Mouse (Mus musculus) lung, embryonic 15.5 days (tissue): ENCODE measurements around the gene Hist1h2bl. TPM values are rescaled to one million over a fixed set of nuclear protein-coding genes. Genes with fewer than 3 reads are reported as not detected.

Experiments
- ATAC-seq: fragments of 200-750 bp; cut with Nextera tagmentation; 2 replicates; pipeline ENCODE4 v1.8.0; 2017; ENCODE audit warnings: moderate number of reproducible peaks, borderline replicate concordance; ENCODE audit not compliant: low FRiP score, low TSS enrichment; ENCODE audit errors: extremely low read depth
- H3K27ac ChIP-seq: fragments of 300-500 bp; sonication (generic); 2 replicates; pipeline ENCODE4 v1.5.1; 2015; ENCODE audit warnings: moderate library complexity, mild to moderate bottlenecking, inconsistent platforms
- H3K27me3 ChIP-seq: fragments of 300-500 bp; sonication (generic); 2 replicates; pipeline ENCODE4 v1.6.1; 2015; ENCODE audit warnings: inconsistent platforms
- H3K36me3 ChIP-seq: fragments of 300-500 bp; sonication (generic); 2 replicates; pipeline ENCODE4 v1.6.1; 2015; ENCODE audit warnings: inconsistent platforms
- H3K4me1 ChIP-seq: fragments of 300-500 bp; sonication (generic); 2 replicates; pipeline ENCODE4 v1.6.1; 2015; ENCODE audit warnings: inconsistent platforms
- H3K4me2 ChIP-seq: fragments of 300-500 bp; sonication (generic); 2 replicates; pipeline ENCODE4 v1.6.1; 2015; ENCODE audit warnings: inconsistent platforms, mild to moderate bottlenecking, moderate library complexity
- H3K4me3 ChIP-seq: fragments of 300-500 bp; sonication (generic); 2 replicates; pipeline ENCODE4 v1.5.1; 2015; ENCODE audit warnings: mild to moderate bottlenecking, inconsistent platforms
- H3K9ac ChIP-seq: fragments of 300-500 bp; sonication (generic); 2 replicates; pipeline ENCODE4 v1.6.1; 2015; ENCODE audit warnings: inconsistent platforms
- H3K9me3 ChIP-seq: fragments of 300-500 bp; sonication (generic); 2 replicates; pipeline ENCODE4 v1.6.1; 2016; ENCODE audit warnings: inconsistent platforms
- WGBS: fragments of 180-500 bp; shearing (Covaris S2); methylation state at CpG from one replicate; pipeline ENCODE4 v1.1.7; 2015; 5-methylcytosine and 5-hydroxymethylcytosine counted together
- microRNA-seq: library from miRNA; unstranded; fragments of <30 nt; microRNA quantifications from one replicate; pipeline ENCODE4, GENCODE M21; 2016
- polyA plus RNA-seq: library from polyadenylated mRNA; unstranded; fragments of >200 nt; fragmentation: Nextera tagmentation; extraction: Ambion mirVana; gene quantifications from 2 replicates; pipeline ENCODE4 v1.2.1, GENCODE M21; 2015

Hist1h2bl gene
- polyA plus RNA-seq, 1 experiment from 2014 or later, result 3.0 TPM

DNA sequence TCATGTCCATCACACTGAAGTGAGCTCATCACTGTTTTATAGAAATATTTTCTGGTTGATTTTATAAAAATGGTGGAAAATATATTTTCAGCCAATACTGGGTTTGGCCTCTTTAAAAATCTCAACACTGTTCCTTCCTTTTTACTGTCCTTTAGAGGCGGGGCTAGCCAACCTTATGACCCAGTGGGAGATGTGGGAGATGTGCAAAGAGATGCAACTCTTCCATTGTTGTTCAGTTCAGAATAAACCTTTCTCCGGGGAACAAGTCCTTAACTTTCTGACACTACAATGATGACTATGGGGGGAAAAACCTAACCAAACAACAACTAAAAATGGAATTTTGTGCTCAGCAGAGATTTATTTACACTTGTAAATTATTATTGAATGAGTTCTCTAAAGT, 38.6 kb downstream of the Hist1h2bl start, which contains the start of gene Olfr1360:
Olfr1360 (minus strand) TSS at position 101 of the 400 bp plus-strand sequence.
- 88% methylated on average over 2 of the region's 2 CpGs for WGBS
- H3K36me3 ChIP-seq, result no peaks in the 10 kb centered on the region
- no peaks in the 10 kb centered on the region for H3K4me1 ChIP-seq
- H3K27ac ChIP-seq, result no peak within 1 kb of the TSS
- no peaks in the 10 kb centered on the region for H3K9me3 ChIP-seq
- no peak for ATAC-seq
- no peaks in the 10 kb centered on the region for H3K27me3 ChIP-seq
- no peak within 1 kb of the TSS for H3K9ac ChIP-seq
- H3K4me2 ChIP-seq, result no peak within 1 kb of the TSS
- no peak within 1 kb of the TSS for H3K4me3 ChIP-seq

Small RNA genes within 50 kb of the gene (microRNA-seq; reads per million reads assigned to microRNA genes)
- not detected for gene Gm44357
- gene Gm44367, result not detected
- 0.56 reads per million for gene Gm44454

Other genes starting within 250 kb of the Hist1h2bl start
- 3.1 and 3.8 TPM in 2 replicates for gene Nkapl, start 247.6 kb downstream of the Hist1h2bl start, polyA plus RNA-seq
- gene Zkscan4, start 237.2 kb downstream of the Hist1h2bl start, polyA plus RNA-seq, result 3.4 TPM in 2 replicates
- gene Gm10065, start 236.7 kb downstream of the Hist1h2bl start, polyA plus RNA-seq, result not detected in 2 replicates
- 0.29 and 0.31 TPM in 2 replicates for gene AK157302, start 220.9 kb downstream of the Hist1h2bl start, polyA plus RNA-seq
- gene Gm11273, start 214.7 kb downstream of the Hist1h2bl start, polyA plus RNA-seq, result 4.9 and 6.1 TPM in 2 replicates
- 5.5 and 6.8 TPM in 2 replicates for gene Zkscan8, start 185.0 kb downstream of the Hist1h2bl start, polyA plus RNA-seq
- 0.10 and 0.26 TPM in 2 replicates for gene Olfr1366, start 173.3 kb downstream of the Hist1h2bl start, polyA plus RNA-seq
- gene Olfr1535, start 156.2 kb downstream of the Hist1h2bl start, polyA plus RNA-seq, result 0.04 TPM in 1 of 2 replicates, not detected in the other
- not detected in 2 replicates for gene Olfr1364, start 134.4 kb downstream of the Hist1h2bl start, polyA plus RNA-seq
- gene Olfr1362, start 102.1 kb downstream of the Hist1h2bl start, polyA plus RNA-seq, result not detected in 2 replicates
- not detected in 2 replicates for gene Olfr11, start 73.6 kb downstream of the Hist1h2bl start, polyA plus RNA-seq
- not detected in 2 replicates for gene Olfr1361, start 52.8 kb downstream of the Hist1h2bl start, polyA plus RNA-seq
- not detected in 2 replicates for gene Olfr1360, start 38.7 kb downstream of the Hist1h2bl start, polyA plus RNA-seq
- gene Olfr1359, start 18.0 kb downstream of the Hist1h2bl start, polyA plus RNA-seq, result not detected in 2 replicates
- gene Hist1h2ai, start 279 bp upstream of the Hist1h2bl start, polyA plus RNA-seq, result 25.5 and 29.4 TPM in 2 replicates
- gene Hist1h3h, start 1.5 kb upstream of the Hist1h2bl start, polyA plus RNA-seq, result 11.8 and 14.4 TPM in 2 replicates
- 4.5 and 5.5 TPM in 2 replicates for gene Hist1h2bm, start 5.9 kb upstream of the Hist1h2bl start, polyA plus RNA-seq
- gene Hist1h4j, start 18.9 kb upstream of the Hist1h2bl start, polyA plus RNA-seq, result 1.8 and 3.1 TPM in 2 replicates
- gene Hist1h4k, start 34.4 kb upstream of the Hist1h2bl start, polyA plus RNA-seq, result 3.1 and 6.3 TPM in 2 replicates
- 43.1 and 47.1 TPM in 2 replicates for gene Hist1h2ak, start 37.7 kb upstream of the Hist1h2bl start, polyA plus RNA-seq
- 5.5 and 6.1 TPM in 2 replicates for gene Hist1h2bn, start 38.0 kb upstream of the Hist1h2bl start, polyA plus RNA-seq
- gene Hist1h1b, start 64.5 kb upstream of the Hist1h2bl start, polyA plus RNA-seq, result 41.4 and 42.0 TPM in 2 replicates
- 137 and 172 TPM in 2 replicates for gene Hist1h3i, start 67.2 kb upstream of the Hist1h2bl start, polyA plus RNA-seq
- gene Hist1h2an, start 71.1 kb upstream of the Hist1h2bl start, polyA plus RNA-seq, result 10.7 and 22.4 TPM in 2 replicates
- 2.1 and 3.1 TPM in 2 replicates for gene Hist1h2bp, start 71.3 kb upstream of the Hist1h2bl start, polyA plus RNA-seq
- gene Hist1h2bq, start 94.1 kb upstream of the Hist1h2bl start, polyA plus RNA-seq, result 23.1 and 31.1 TPM in 2 replicates
- gene Hist1h2ao, start 94.3 kb upstream of the Hist1h2bl start, polyA plus RNA-seq, result 1.7 TPM in 1 of 2 replicates, not detected in the other
- gene Hist1h4m, start 95.6 kb upstream of the Hist1h2bl start, polyA plus RNA-seq, result not detected in 2 replicates
- gene Hist1h4n, start 116.1 kb upstream of the Hist1h2bl start, polyA plus RNA-seq, result 19.5 and 22.5 TPM in 2 replicates
- 3,976 and 4,351 TPM in 2 replicates for gene Hist1h2ap, start 117.4 kb upstream of the Hist1h2bl start, polyA plus RNA-seq
- gene Hist1h2br, start 117.6 kb upstream of the Hist1h2bl start, polyA plus RNA-seq, result 26.7 and 30.8 TPM in 2 replicates
- gene Zfp184, start 229.0 kb upstream of the Hist1h2bl start, polyA plus RNA-seq, result 11.6 and 13.3 TPM in 2 replicates